Mouse (Mus musculus) heart, postnatal 36 days (tissue): ENCODE results near the gene Nrbp1. TPM values are rescaled to one million over a fixed set of nuclear protein-coding genes. Genes with fewer than 3 reads are reported as not detected.

Source experiments
- DNase-seq, 2 experiments: peaks; one replicate each; pipeline ENCODE4 v3.0.0; 2021 to 2022
- intact Hi-C: fragments of 180-260 bp; cut with DNase I; formaldehyde crosslinking; loops from one replicate; pipeline ENCODE4 v1.15.1; 2025
- total RNA-seq, 2 experiments: library from RNA; stranded (reverse); gene quantifications; 2 replicates each; pipeline ENCODE4 v1.2.3; 2021

Gene Nrbp1
- total RNA-seq, 2 experiments from 2014 or later, result 85.4 to 88.1 TPM

DNA sequence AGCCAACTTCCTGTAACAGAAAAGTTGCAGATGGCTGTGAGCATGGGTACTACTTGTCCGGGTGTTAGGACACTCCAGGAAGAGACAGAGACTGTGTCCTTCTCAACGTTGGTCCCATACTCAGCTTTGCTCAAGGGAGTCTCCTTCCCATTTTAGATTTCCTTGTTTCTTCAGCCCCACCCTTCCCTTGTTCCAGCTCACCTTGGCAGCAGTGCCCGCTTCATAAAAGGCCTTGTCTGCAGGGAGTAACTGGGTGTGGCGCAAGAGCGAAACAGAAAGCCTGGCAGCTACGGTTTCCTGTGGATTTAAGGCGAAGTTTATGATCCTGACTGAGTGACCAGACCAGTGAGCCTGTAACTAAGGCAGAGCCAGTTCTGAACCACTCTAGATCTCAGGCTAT, 13.8 kb downstream of the Nrbp1 start:
- peak; percentile 38 to 53 for DNase-seq
- intact Hi-C loops, result no loop called here

- intact Hi-C loops, result no loop called here
- no peak for DNase-seq
Measured at GRCm38 (mm10) chr5:31254901-31255300, 14.2 kb downstream of the Nrbp1 start.

DNA sequence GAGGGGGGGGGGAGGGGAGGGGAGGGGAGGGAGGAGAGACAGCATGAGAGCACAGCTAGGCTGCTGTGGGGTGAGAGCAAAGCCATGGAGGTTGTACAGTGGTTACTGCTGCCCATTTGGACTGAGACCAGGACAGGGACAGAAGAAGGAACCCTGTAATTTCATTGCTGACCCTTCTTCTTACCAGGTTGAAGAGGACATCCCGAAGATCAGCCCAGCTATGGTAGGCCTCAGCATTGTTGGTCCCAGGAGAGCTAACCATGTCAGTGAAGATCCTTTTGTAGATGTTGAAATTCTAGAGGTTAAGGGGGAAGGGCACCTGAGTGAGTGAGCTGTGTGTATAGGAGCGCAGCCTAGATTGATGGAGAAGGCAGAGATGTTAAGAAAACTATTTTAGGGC, 14.7 kb downstream of the Nrbp1 start:
- no peak for DNase-seq
- intact Hi-C loops, result no loop called here

- intact Hi-C loops, result no loop called here
- no peak for DNase-seq
Measured at GRCm38 (mm10) chr5:31255971-31256370, 15.3 kb downstream of the Nrbp1 start.

GRCm38 (mm10) chr5:31257616-31258015, 17.0 kb downstream of the Nrbp1 start:
- intact Hi-C loops, result no loop called here
- DNase-seq, result no peak

- DNase-seq, result peak in 1 of 2 experiments; percentile 28
Measured at GRCm38 (mm10) chr5:31266101-31266500, 25.4 kb downstream of the Nrbp1 start.

DNA sequence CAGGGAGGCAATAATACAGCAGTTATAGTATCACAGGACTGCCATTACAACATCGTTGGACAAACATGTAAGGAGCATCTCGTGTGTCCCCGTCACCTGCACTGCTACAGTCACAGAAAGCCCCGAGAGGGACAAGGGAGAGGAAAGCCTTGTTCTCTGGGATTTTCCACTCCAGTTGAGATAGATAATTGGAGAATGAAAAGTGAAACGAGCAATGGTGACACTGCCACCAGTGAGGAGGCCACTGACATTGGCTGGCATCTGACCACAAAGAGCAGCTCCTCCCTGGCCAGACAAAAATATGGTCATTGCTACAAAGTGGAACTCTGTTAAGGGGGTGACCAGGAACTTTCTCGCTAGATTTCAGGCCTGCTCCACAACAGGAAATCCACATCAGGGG, 27.0 kb downstream of the Nrbp1 start:
- intact Hi-C loops, result no loop called here

More at GRCm38 (mm10) chr5:31266101-31266500, 25.4 kb downstream of the Nrbp1 start:
- intact Hi-C loops, result no loop called here

GRCm38 (mm10) chr5:31273018-31273417, 32.4 kb downstream of the Nrbp1 start:
- DNase-seq, result no peak
- intact Hi-C loops, result no loop called here

More for the DNA sequence above, 27.0 kb downstream of the Nrbp1 start:
- no peak for DNase-seq

DNA sequence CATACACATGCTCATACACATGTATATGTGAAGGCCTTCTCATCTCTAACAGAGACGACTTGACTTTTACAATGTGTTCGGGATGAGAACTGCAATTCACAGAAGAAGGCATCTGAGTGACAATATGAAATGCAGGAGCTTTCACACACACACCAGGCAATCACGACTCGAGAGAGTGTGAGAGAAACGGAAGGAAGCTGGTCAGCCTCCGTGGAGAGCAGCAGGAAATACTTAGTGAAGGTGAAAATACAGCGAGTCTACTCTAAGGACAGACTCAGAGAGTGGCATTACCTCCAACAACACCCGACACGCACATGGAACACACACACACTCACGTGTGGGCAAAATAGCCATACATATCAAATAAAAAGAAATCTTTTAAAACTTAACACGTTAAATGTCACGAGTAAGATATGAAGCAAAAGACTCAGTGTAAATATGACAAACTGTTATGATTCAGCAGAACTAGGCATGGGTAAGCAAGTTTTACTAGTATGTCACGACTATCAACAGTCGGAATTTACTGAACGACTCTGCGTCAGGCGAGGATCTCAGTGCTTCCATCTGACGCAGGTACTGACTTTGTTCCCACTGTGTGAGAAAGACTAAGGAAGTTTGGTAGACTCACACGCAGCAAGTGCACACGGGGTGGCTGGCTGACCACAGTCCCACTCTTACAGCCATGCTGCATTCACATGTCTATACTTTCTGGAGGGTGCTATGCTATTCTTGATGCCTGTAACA, 38.8 kb downstream of the Nrbp1 start:
- no peak for DNase-seq
- intact Hi-C loops, result no loop called here

- intact Hi-C loops, result no loop called here
- DNase-seq, result no peak
Measured at GRCm38 (mm10) chr5:31288225-31288624, 47.6 kb downstream of the Nrbp1 start.

GRCm38 (mm10) chr5:31288655-31289054, 48.0 kb downstream of the Nrbp1 start:
- intact Hi-C loops, result no loop called here

DNA sequence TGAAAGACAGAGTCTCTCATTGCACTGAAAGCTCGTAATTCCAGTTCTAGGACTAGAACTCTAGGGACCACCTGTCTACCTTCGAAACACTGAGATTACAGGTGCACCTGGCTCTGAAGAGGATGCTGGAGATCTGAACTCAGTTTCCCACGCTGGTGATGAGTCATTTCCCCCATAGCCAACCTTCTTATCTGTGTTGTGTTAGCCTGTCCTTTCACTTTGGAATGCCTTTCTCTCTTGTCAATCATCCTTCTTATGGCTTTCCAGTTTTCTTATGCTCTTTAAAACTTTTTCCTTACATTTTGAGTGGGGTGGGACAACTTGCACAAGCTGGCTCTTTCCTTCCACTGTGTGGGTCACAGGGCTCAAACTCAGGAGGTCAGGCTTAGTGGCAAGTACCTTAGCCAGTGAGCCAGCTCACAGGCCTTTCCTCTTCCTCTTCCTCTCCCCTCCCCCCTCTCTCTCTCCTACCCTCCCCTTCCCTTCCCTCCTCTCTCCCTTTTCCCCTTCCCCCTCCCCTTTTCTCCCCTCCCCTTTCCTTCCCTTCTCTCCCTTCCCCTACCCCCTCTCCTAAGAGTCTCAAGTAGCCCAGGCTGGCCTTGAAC, 49.1 kb downstream of the Nrbp1 start:
- DNase-seq, result no peak
- intact Hi-C loops, result loop anchor here (2.0 to 10.0 kb wide), 4 partner anchors 49 to 235 kb away; partner anchors contain the start of genes Cad, Eif2b4, Gm9970 and Nrbp1

More at GRCm38 (mm10) chr5:31288655-31289054, 48.0 kb downstream of the Nrbp1 start:
- no peak for DNase-seq

DNA sequence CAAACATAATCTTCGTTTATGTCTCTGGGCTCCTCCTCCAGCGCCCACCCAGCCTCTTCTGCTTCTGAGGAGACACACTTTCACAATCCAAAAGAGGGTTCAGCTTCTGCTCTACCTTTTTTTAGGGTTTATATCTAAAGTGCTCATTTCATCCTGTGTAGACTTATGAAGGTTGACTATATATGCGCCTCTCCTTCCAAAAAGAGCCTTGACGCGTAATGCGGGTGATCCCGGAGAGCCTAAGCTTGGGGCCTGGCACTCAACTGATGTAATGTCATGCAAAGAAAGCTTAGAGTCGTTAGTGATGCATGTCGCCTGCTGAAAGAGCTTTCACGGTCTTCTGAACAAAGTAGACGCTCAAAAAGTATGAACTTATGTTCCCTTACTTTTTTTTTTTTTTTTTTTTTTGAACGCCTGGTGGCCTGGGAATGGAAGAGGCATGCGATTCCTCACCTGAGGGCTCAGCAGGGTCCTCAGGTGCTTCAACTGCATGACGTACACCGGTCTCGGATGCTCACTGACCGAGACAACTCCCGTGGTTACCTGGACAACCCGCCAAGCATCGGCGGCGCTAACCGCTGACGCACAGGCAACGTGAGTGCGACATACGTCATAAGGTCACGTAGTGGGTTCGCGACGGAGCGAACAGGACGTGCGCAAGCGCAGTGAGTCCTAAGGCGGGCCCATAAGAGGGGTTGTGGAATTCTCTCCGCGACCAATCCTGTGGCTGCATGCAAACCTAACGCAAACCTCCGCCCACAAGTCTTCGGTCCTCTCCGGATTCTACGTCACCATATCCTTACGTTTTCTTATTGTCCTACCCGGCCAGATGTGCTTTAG, 50.1 kb downstream of the Nrbp1 start, which contains the start of gene Ift172:
Gene Ift172, minus strand, starts transcription at position 596 of the 840 bp plus-strand sequence.
- intact Hi-C loops, result loop anchor here (2.0 to 10.0 kb wide), 4 partner anchors 50 to 236 kb away; partner anchors contain the start of genes Cad, Eif2b4, Gm9970 and Nrbp1
- peak; percentile 92 to 94 for DNase-seq

- intact Hi-C loops, result loop anchor here (2.0 to 10.0 kb wide), 4 partner anchors 51 to 237 kb away; partner anchors contain the start of genes Cad, Eif2b4, Gm9970 and Nrbp1
- no peak for DNase-seq
Measured at GRCm38 (mm10) chr5:31291361-31291688, 50.7 kb downstream of the Nrbp1 start.

GRCm38 (mm10) chr5:31294964-31295605, 54.4 kb downstream of the Nrbp1 start:
- no peak for DNase-seq
- intact Hi-C loops, result loop anchor here (5.0 to 10.0 kb wide), 3 partner anchors 73 to 240 kb away; partner anchors contain the start of genes Cad, Eif2b4, Ppm1g and Snx17

GRCm38 (mm10) chr5:31295606-31296141, 55.0 kb downstream of the Nrbp1 start, which contains the start of gene Fndc4:
Gene Fndc4, minus strand, starts transcription at chr5:31296080.
- peak; percentile 23 to 36 for DNase-seq
- intact Hi-C loops, result loop anchor here (10.0 kb wide), 1 partner anchor 241 kb away; the partner anchor contains the start of gene Cad

DNA sequence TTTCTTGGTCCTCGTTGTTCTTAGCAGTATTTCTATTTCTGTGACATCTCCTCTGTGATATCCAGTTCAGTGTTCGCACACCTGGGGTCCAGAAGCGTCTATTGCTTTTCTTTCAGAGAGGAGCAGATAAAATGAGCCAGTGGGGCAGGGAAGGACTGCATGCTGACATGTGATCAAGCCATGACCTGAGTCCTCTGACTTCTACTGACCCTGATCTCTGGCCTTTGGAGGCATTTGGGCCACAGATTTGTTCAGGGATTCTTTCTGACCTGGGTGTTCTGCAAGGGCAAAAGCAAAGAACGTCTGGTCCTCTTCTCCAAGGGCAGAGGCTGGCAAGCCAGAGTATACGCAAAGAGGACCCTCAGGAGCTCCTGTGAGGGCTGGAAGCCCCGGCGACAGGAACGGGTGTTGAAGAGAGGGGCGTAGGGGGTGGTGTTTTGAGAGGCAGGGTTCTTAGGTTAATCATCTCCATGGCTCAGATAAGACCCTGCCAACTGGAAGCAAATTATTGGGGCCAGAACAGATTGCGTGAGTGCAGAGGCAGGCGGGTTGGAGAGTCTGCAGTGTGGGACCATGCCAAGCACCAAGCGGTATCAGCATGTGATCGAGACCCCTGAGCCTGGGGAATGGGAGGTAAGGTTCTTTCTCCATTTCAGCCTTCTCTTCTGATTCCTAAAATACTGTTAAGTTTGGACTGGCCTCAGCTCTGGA, 56.5 kb downstream of the Nrbp1 start, which contains the start of gene Gckr:
Gene Gckr, plus strand, starts transcription at position 397 of the 711 bp plus-strand sequence.
- intact Hi-C loops, result loop anchor here (10.0 kb wide), 1 partner anchor 242 kb away; the partner anchor contains the start of gene Cad
- DNase-seq, result no peak

GRCm38 (mm10) chr5:31297981-31298380, 57.3 kb downstream of the Nrbp1 start:
- intact Hi-C loops, result loop anchor here (10.0 kb wide), 1 partner anchor 243 kb away; the partner anchor contains the start of gene Cad
- DNase-seq, result no peak

DNA sequence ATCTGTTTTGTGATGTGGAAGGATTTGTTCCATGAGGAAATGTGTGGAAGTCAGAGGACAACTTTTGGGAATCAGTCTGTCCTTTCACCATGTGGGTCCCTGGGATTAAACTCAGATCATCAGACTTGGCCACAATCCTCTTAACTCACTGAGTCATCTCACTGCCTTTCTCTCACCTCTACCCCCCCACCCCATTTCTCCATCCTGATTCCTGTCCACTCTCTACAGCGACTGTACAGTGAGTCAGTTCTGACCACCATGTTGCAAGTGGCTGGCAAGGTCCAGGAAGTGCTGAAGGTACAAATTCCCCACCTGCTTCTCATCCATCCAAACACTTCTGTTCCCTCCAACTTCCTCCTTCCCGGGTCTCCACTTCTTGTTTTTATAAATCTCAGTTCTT, 57.8 kb downstream of the Nrbp1 start:
- intact Hi-C loops, result loop anchor here (10.0 kb wide), 1 partner anchor 244 kb away; the partner anchor contains the start of gene Cad
- no peak for DNase-seq
